Mouse (Mus musculus): Measurements from ENCODE around the gene Cysrt1.

The Cysrt1 gene

GRCm38 (mm10) chr2:25211121-25211670 lies 31.1 kb downstream of the Cysrt1 start, which contains the start of gene Nelfb:
TSS of gene Nelfb (minus strand) at chr2:25211489.
- DNase-seq (ENCODE audit: low read depth, low spot score) = peak; percentile 84

GRCm38 (mm10) chr2:25210686-25211085 lies 31.6 kb downstream of the Cysrt1 start:
- no peak for DNase-seq (ENCODE audit: low read depth, low spot score)

- no peak for DNase-seq (ENCODE audit: low read depth, low spot score)
Measured at GRCm38 (mm10) chr2:25207593-25207992, 34.7 kb downstream of the Cysrt1 start.

GRCm38 (mm10) chr2:25203631-25204214 lies 38.5 kb downstream of the Cysrt1 start:
- no peak for DNase-seq (ENCODE audit: low read depth, low spot score)

- DNase-seq (ENCODE audit: low read depth, low spot score) = no peak
Measured at GRCm38 (mm10) chr2:25200631-25201030, 41.6 kb downstream of the Cysrt1 start.

GRCm38 (mm10) chr2:25197946-25198345 lies 44.3 kb downstream of the Cysrt1 start:
- no peak for DNase-seq (ENCODE audit: low read depth, low spot score)

- DNase-seq (ENCODE audit: low read depth, low spot score) = no peak
Measured at GRCm38 (mm10) chr2:25197191-25197590, 45.1 kb downstream of the Cysrt1 start.

- DNase-seq (ENCODE audit: low read depth, low spot score) = no peak
Measured at GRCm38 (mm10) chr2:25196172-25196954, 45.9 kb downstream of the Cysrt1 start, which contains the start of gene Tor4a. TSS of gene Tor4a (minus strand) at chr2:25196886.

GRCm38 (mm10) chr2:25195211-25196156 lies 46.8 kb downstream of the Cysrt1 start:
- DNase-seq (ENCODE audit: low read depth, low spot score) = no peak

- DNase-seq (ENCODE audit: low read depth, low spot score) = no peak
Measured at GRCm38 (mm10) chr2:25194486-25195171, 47.6 kb downstream of the Cysrt1 start.

- no peak for DNase-seq (ENCODE audit: low read depth, low spot score)
Measured at GRCm38 (mm10) chr2:25194006-25194405, 48.2 kb downstream of the Cysrt1 start.

GRCm38 (mm10) chr2:25193330-25193770 lies 48.9 kb downstream of the Cysrt1 start:
- DNase-seq (ENCODE audit: low read depth, low spot score) = peak; percentile 81
